Mouse (Mus musculus) CH12.LX (cell line): ENCODE data around the gene Ier2.

Source experiments
- CTCF ChIP-seq, 2 experiments: IDR thresholded peaks in 1 of 2; conservative IDR thresholded peaks in 1 of 2; 2 replicates each; pipeline ENCODE4 v1.5.1; 2011 to 2012; ENCODE audit warnings: low read depth in 2 of 2, low read length in 2 of 2, improper control_type of control experiment in 1 of 2, inconsistent platforms in 1 of 2, mild to moderate bottlenecking in 1 of 2, moderate library complexity in 1 of 2
- POLR2A ChIP-seq: IDR thresholded peaks from 2 replicates; pipeline ENCODE4 v1.6.1; 2011; ENCODE audit warnings: low read depth, mild to moderate bottlenecking, improper control_type of control experiment, low read length
- SIN3A ChIP-seq: IDR thresholded peaks from 2 replicates; pipeline ENCODE4 v1.6.1; 2012; ENCODE audit warnings: low read length, improper control_type of control experiment, inconsistent platforms

DNA sequence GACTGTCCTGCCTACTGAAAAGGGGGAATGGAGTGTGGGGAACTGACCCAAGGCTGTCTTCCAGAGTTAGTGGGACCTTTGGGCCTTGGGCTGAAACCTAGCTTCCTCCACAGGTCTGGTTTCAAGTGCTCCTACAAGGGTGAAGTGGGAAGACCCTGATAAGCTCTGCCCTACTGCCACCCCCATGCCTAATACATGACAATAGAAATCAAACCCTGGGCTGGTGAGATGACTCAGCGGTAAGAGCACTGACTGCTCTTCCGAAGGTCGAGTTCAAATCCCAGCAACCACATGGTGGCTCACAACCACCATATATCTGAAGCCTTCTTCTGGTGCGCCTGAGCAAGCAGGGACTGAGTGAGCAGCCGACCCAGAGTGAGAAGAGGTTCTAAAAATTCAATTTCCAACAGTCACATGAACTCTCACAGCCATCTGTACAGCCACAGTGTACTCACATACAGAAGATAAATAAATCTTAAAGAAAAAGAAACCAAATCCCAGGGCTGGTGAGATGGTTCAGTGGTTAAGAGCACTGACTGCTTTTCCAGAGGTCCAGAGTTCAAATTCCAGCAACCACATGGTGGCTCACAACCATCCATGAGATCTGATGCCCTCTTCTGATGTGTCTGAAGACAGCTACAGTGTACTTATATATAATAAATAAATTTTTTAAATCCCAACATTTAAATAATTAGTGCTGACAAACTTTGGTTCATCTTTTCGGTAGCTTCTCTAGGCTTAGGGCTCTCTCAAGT, 6.3 kb upstream of the Ier2 start:
- TF ChIP-seq POLR2A (no peak), CTCF (conservative IDR thresholded peaks at IDR 0.05 in 1 of 2, IDR thresholded peaks at IDR 0.05 in 1 of 2; ENCODE audit: low read depth in 2 of 2, low read length in 2 of 2) (no peak), SIN3A (no peak)
